Mouse (Mus musculus): Measurements from ENCODE around the gene Itpk1. TPM values are rescaled to one million over a fixed set of nuclear protein-coding genes. Genes with fewer than 3 reads are reported as not detected.

Gene Itpk1
- polyA plus RNA-seq, 1 experiment from 2014 or later, result 4.8 TPM

- Histone ChIP-seq H3K27ac (no peak overlapping the region), H3K36me3 (no peaks in the 10 kb centered on the region), H3K9me3 (replicated peaks) (no peaks in the 10 kb centered on the region), H3K4me2 (no peak overlapping the region), H3K4me3 (no peak overlapping the region), H3K9ac (no peak overlapping the region), H3K27me3 (no peaks in the 10 kb centered on the region), H3K4me1 (replicated peaks) (peaks cover 11% of the 10 kb centered on the region; the same call in 1 of the 2 replicates)
- 83% methylated on average over 4 of the region's 4 CpGs for WGBS
- ATAC-seq (replicated peaks; ENCODE audit: insufficient number of reproducible peaks, insufficient read depth, low FRiP score, low read depth), result no peak
Measured at GRCm38 (mm10) chr12:102621205-102621604, 83.5 kb downstream of the Itpk1 start.

- H3K27me3 ChIP-seq, result no peaks in the 10 kb centered on the region
- H3K4me2 ChIP-seq, result no peak overlapping the region
- H3K4me1 ChIP-seq (replicated peaks), result peaks cover 13% of the 10 kb centered on the region; the same call in 1 of the 2 replicates
- WGBS, result 79% methylated on average over 7 of the region's 7 CpGs
- no peak for ATAC-seq (replicated peaks; ENCODE audit: insufficient number of reproducible peaks, insufficient read depth, low FRiP score, low read depth)
- no peak overlapping the region for H3K27ac ChIP-seq
- H3K9ac ChIP-seq, result no peak overlapping the region
- no peak overlapping the region for H3K4me3 ChIP-seq
- no peaks in the 10 kb centered on the region for H3K36me3 ChIP-seq
- no peaks in the 10 kb centered on the region for H3K9me3 ChIP-seq (replicated peaks)
Measured at GRCm38 (mm10) chr12:102619908-102620307, 84.8 kb downstream of the Itpk1 start.

- Histone ChIP-seq H3K9me3 (replicated peaks) (no peaks in the 10 kb centered on the region), H3K4me2 (no peak overlapping the region), H3K27me3 (no peaks in the 10 kb centered on the region), H3K4me1 (replicated peaks) (peaks cover 13% of the 10 kb centered on the region; the same call in 1 of the 2 replicates), H3K36me3 (no peaks in the 10 kb centered on the region), H3K9ac (no peak overlapping the region), H3K4me3 (no peak overlapping the region), H3K27ac (no peak overlapping the region)
- no peak for ATAC-seq (replicated peaks; ENCODE audit: insufficient number of reproducible peaks, insufficient read depth, low FRiP score, low read depth)
- WGBS, result 69% methylated on average over 9 of the region's 9 CpGs
Measured at GRCm38 (mm10) chr12:102618085-102618484, 86.6 kb downstream of the Itpk1 start.

- Histone ChIP-seq H3K27me3 (no peaks in the 10 kb centered on the region), H3K27ac (no peak overlapping the region), H3K36me3 (no peaks in the 10 kb centered on the region), H3K4me3 (no peak overlapping the region), H3K9ac (no peak overlapping the region), H3K4me1 (replicated peaks) (peaks cover 13% of the 10 kb centered on the region; the same call in 1 of the 2 replicates), H3K4me2 (no peak overlapping the region), H3K9me3 (replicated peaks) (no peaks in the 10 kb centered on the region)
- ATAC-seq (replicated peaks; ENCODE audit: insufficient number of reproducible peaks, insufficient read depth, low FRiP score, low read depth), result no peak
- WGBS, result 48% methylated on average over 7 of the region's 7 CpGs
Measured at GRCm38 (mm10) chr12:102616843-102617519, 87.7 kb downstream of the Itpk1 start.

- WGBS, result 43% methylated on average over 4 of the region's 4 CpGs
- Histone ChIP-seq H3K27me3 (no peaks in the 10 kb centered on the region), H3K9ac (no peak overlapping the region), H3K27ac (no peak overlapping the region), H3K4me3 (no peak overlapping the region), H3K36me3 (no peaks in the 10 kb centered on the region), H3K9me3 (replicated peaks) (no peaks in the 10 kb centered on the region), H3K4me2 (no peak overlapping the region), H3K4me1 (replicated peaks) (peaks cover 13% of the 10 kb centered on the region; the same call in 1 of the 2 replicates)
- no peak for ATAC-seq (replicated peaks; ENCODE audit: insufficient number of reproducible peaks, insufficient read depth, low FRiP score, low read depth)
Measured at GRCm38 (mm10) chr12:102616201-102616600, 88.5 kb downstream of the Itpk1 start.

GRCm38 (mm10) chr12:102613411-102613810 lies 91.3 kb downstream of the Itpk1 start:
- Histone ChIP-seq H3K27me3 (no peaks in the 10 kb centered on the region), H3K4me1 (replicated peaks) (peaks cover 21% of the 10 kb centered on the region), H3K4me2 (no peak overlapping the region), H3K4me3 (no peak overlapping the region), H3K27ac (no peak overlapping the region), H3K36me3 (no peaks in the 10 kb centered on the region), H3K9me3 (replicated peaks) (no peaks in the 10 kb centered on the region), H3K9ac (no peak overlapping the region)
- ATAC-seq (replicated peaks; ENCODE audit: insufficient number of reproducible peaks, insufficient read depth, low FRiP score, low read depth), result no peak
- 84% methylated on average over 4 of the region's 4 CpGs for WGBS

- Histone ChIP-seq H3K4me3 (no peak overlapping the region), H3K4me2 (no peak overlapping the region), H3K27ac (no peak overlapping the region), H3K4me1 (replicated peaks) (peaks cover 31% of the 10 kb centered on the region), H3K9me3 (replicated peaks) (no peaks in the 10 kb centered on the region), H3K27me3 (no peaks in the 10 kb centered on the region), H3K9ac (no peak overlapping the region), H3K36me3 (no peaks in the 10 kb centered on the region)
- ATAC-seq (replicated peaks; ENCODE audit: insufficient number of reproducible peaks, insufficient read depth, low FRiP score, low read depth), result no peak; the same call in 1 of the 2 replicates
- WGBS, result 79% methylated on average over 1 of the region's 1 CpGs
Measured at GRCm38 (mm10) chr12:102612431-102612830, 92.3 kb downstream of the Itpk1 start.

GRCm38 (mm10) chr12:102610927-102611326 lies 93.8 kb downstream of the Itpk1 start:
- no peak overlapping the region for H3K27ac ChIP-seq
- WGBS, result 85% methylated on average over 8 of the region's 8 CpGs

GRCm38 (mm10) chr12:102607808-102608517 lies 96.8 kb downstream of the Itpk1 start:
- Histone ChIP-seq H3K9ac (no peak overlapping the region), H3K4me2 (no peak overlapping the region), H3K9me3 (replicated peaks) (no peaks in the 10 kb centered on the region), H3K27me3 (no peaks in the 10 kb centered on the region), H3K27ac (no peak overlapping the region), H3K36me3 (no peaks in the 10 kb centered on the region), H3K4me1 (replicated peaks) (peaks cover 18% of the 10 kb centered on the region), H3K4me3 (no peak overlapping the region)
- ATAC-seq (replicated peaks; ENCODE audit: insufficient number of reproducible peaks, insufficient read depth, low FRiP score, low read depth), result no peak
- WGBS, result 61% methylated on average over 11 of the region's 11 CpGs

More at GRCm38 (mm10) chr12:102610927-102611326, 93.8 kb downstream of the Itpk1 start:
- H3K4me3 ChIP-seq, result no peak overlapping the region
- no peaks in the 10 kb centered on the region for H3K27me3 ChIP-seq
- H3K9ac ChIP-seq, result no peak overlapping the region
- H3K36me3 ChIP-seq, result no peaks in the 10 kb centered on the region
- no peak overlapping the region for H3K4me2 ChIP-seq
- peaks cover 18% of the 10 kb centered on the region for H3K4me1 ChIP-seq (replicated peaks)
- no peak for ATAC-seq (replicated peaks; ENCODE audit: insufficient number of reproducible peaks, insufficient read depth, low FRiP score, low read depth)
- H3K9me3 ChIP-seq (replicated peaks), result no peaks in the 10 kb centered on the region

- Histone ChIP-seq H3K27me3 (no peaks in the 10 kb centered on the region), H3K9ac (no peak overlapping the region), H3K27ac (no peak overlapping the region), H3K4me3 (no peak overlapping the region), H3K4me1 (replicated peaks) (peaks cover 18% of the 10 kb centered on the region), H3K9me3 (replicated peaks) (no peaks in the 10 kb centered on the region), H3K4me2 (no peak overlapping the region), H3K36me3 (no peaks in the 10 kb centered on the region)
- 91% methylated on average over 8 of the region's 8 CpGs for WGBS
- no peak for ATAC-seq (replicated peaks; ENCODE audit: insufficient number of reproducible peaks, insufficient read depth, low FRiP score, low read depth)
Measured at GRCm38 (mm10) chr12:102607066-102607465, 97.7 kb downstream of the Itpk1 start.

- Histone ChIP-seq H3K4me2 (no peak overlapping the region), H3K27me3 (no peaks in the 10 kb centered on the region), H3K9ac (no peak overlapping the region), H3K4me3 (no peak overlapping the region), H3K36me3 (no peaks in the 10 kb centered on the region), H3K4me1 (replicated peaks) (peaks cover 18% of the 10 kb centered on the region), H3K9me3 (replicated peaks) (no peaks in the 10 kb centered on the region), H3K27ac (no peak overlapping the region)
- 78% methylated on average over 6 of the region's 6 CpGs for WGBS
- ATAC-seq (replicated peaks; ENCODE audit: insufficient number of reproducible peaks, insufficient read depth, low FRiP score, low read depth), result no peak
Measured at GRCm38 (mm10) chr12:102605607-102606006, 99.1 kb downstream of the Itpk1 start.
